Mouse (Mus musculus) CD4-positive, CD25-positive, alpha-beta regulatory T cell, adult 4 months (primary cell): ENCODE data around the gene Gfod2. TPM values are rescaled to one million over a fixed set of nuclear protein-coding genes. Genes with fewer than 3 reads are reported as not detected.

Experiments
- polyA plus RNA-seq, 2 experiments: library from polyadenylated mRNA; unstranded; fragments of 100-300 nt; shearing (Covaris generic); gene quantifications; one replicate each; pipeline ENCODE4 v1.2.1; 2017

Gene Gfod2
- polyA plus RNA-seq, 2 experiments from 2014 or later: 2.6 to 3.7 TPM

Other genes with a start within 250 kb of the Gfod2 start
- gene Hsd11b2, start 239.9 kb downstream of the Gfod2 start, polyA plus RNA-seq: not detected
- gene Atp6v0d1, start 192.6 kb downstream of the Gfod2 start, polyA plus RNA-seq: 10 to 100 TPM; 33.7 to 36.8 TPM
- 10 to 100 TPM in 1 of 2 experiments, 1 to 10 TPM in 1; 7.8 to 12.6 TPM for gene Ripor1, start 153.4 kb downstream of the Gfod2 start, polyA plus RNA-seq
- gene Ctcf, start 122.1 kb downstream of the Gfod2 start, polyA plus RNA-seq: 10 to 100 TPM; 53.5 to 69.1 TPM
- gene Agrp, start 121.3 kb downstream of the Gfod2 start, polyA plus RNA-seq: 1 to 10 TPM in 1 of 2 experiments, under 1 TPM in 1; 0.99 to 2.3 TPM
- 1 to 10 TPM; 5.0 to 8.1 TPM for gene Carmil2, start 72.4 kb downstream of the Gfod2 start, polyA plus RNA-seq
- gene Acd, start 57.6 kb downstream of the Gfod2 start, polyA plus RNA-seq: 100 to 1,000 TPM in 1 of 2 experiments, 10 to 100 TPM in 1; 70.0 to 102 TPM
- 10 to 100 TPM; 10.1 to 13.9 TPM for gene Pard6a, start 57.5 kb downstream of the Gfod2 start, polyA plus RNA-seq
- not detected for gene 4933405L10Rik, start 51.0 kb downstream of the Gfod2 start, polyA plus RNA-seq
- 1 to 10 TPM; 2.7 to 2.8 TPM for gene Enkd1, start 50.5 kb downstream of the Gfod2 start, polyA plus RNA-seq
- 1 to 10 TPM; 7.6 to 10.0 TPM for gene Ranbp10, start 68.7 kb upstream of the Gfod2 start, polyA plus RNA-seq
- gene Tsnaxip1, start 69.1 kb upstream of the Gfod2 start, polyA plus RNA-seq: under 1 TPM in 1 of 2 experiments, not detected in 1; 0.19 TPM
- 10 to 100 TPM; 14.1 to 23.3 TPM for gene Cenpt, start 94.6 kb upstream of the Gfod2 start, polyA plus RNA-seq
- 1 to 10 TPM; 4.5 to 6.0 TPM for gene Thap11, start 96.5 kb upstream of the Gfod2 start, polyA plus RNA-seq
- gene Nutf2, start 101.9 kb upstream of the Gfod2 start, polyA plus RNA-seq: 10 to 100 TPM in 1 of 2 experiments, 1 to 10 TPM in 1; 9.9 to 48.7 TPM
- 10 to 100 TPM; 30.2 to 66.0 TPM for gene Edc4, start 122.2 kb upstream of the Gfod2 start, polyA plus RNA-seq
- 1 to 10 TPM in 1 of 2 experiments, not detected in 1; 1.5 TPM for gene Nrn1l, start 134.9 kb upstream of the Gfod2 start, polyA plus RNA-seq
- 10 to 100 TPM; 10.6 to 18.1 TPM for gene Pskh1, start 141.8 kb upstream of the Gfod2 start, polyA plus RNA-seq
- gene Ctrl, start 175.2 kb upstream of the Gfod2 start, polyA plus RNA-seq: 1 to 10 TPM; 1.6 to 3.6 TPM
- 100 to 1,000 TPM; 339 to 391 TPM for gene Psmb10, start 179.8 kb upstream of the Gfod2 start, polyA plus RNA-seq
- gene Lcat, start 184.7 kb upstream of the Gfod2 start, polyA plus RNA-seq: under 1 TPM in 1 of 2 experiments, not detected in 1; 0.40 TPM
- gene Slc12a4, start 207.4 kb upstream of the Gfod2 start, polyA plus RNA-seq: 1 to 10 TPM; 4.5 to 7.2 TPM
- gene Dpep3, start 220.8 kb upstream of the Gfod2 start, polyA plus RNA-seq: not detected
- gene Dus2, start 232.7 kb upstream of the Gfod2 start, polyA plus RNA-seq: 10 to 100 TPM; 24.3 to 30.5 TPM
- gene Dpep2nb, start 247.3 kb upstream of the Gfod2 start, polyA plus RNA-seq: not detected